Mouse (Mus musculus) CD4-positive, CD25-positive, alpha-beta regulatory T cell, adult 4 months (primary cell): ENCODE results near the gene Gmppb. TPM values are rescaled to one million over a fixed set of nuclear protein-coding genes. Genes with fewer than 3 reads are reported as not detected.
"Not testable (repeated sequence)": the region's sequence is repeated elsewhere in the genome, so short reads cannot be mapped to it uniquely, and the experiment has no call there.

Experiments used
- ATAC-seq: one replicate; pipeline ENCODE4 v1.8.0; 2017
- polyA plus RNA-seq, 2 experiments: library from polyadenylated mRNA; unstranded; fragments of 100-300 nt; shearing (Covaris generic); gene quantifications; one replicate each; pipeline ENCODE4 v1.2.1; 2017

The Gmppb gene
- polyA plus RNA-seq = 10 to 100 TPM; 18.0 to 25.0 TPM

DNA sequence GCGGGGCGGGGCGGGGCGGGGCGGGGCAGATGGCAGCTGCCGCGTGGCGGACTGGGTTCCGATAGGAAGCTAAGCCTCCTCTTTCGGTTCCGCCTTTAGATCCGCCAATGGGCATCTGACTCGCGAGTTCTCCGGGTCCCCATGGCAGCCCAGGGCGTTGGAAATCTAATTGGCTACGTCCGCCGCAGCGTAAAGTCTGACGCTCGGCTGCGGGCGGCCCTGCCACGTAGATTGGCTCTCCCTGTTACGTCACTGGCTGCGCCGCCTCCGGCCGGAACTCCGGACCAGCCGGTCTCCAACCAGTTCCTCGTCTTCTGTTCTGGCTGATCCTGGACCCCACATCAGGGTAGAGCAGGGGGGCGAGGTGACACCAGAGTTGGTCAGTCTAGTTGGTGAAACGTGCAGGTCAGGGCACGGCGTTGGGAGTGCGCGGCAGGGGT is at the start of gene Gmppb:
TSS of gene Gmppb (plus strand) at position 227 of the 440 bp plus-strand sequence.
- peak; percentile 90 for ATAC-seq

DNA sequence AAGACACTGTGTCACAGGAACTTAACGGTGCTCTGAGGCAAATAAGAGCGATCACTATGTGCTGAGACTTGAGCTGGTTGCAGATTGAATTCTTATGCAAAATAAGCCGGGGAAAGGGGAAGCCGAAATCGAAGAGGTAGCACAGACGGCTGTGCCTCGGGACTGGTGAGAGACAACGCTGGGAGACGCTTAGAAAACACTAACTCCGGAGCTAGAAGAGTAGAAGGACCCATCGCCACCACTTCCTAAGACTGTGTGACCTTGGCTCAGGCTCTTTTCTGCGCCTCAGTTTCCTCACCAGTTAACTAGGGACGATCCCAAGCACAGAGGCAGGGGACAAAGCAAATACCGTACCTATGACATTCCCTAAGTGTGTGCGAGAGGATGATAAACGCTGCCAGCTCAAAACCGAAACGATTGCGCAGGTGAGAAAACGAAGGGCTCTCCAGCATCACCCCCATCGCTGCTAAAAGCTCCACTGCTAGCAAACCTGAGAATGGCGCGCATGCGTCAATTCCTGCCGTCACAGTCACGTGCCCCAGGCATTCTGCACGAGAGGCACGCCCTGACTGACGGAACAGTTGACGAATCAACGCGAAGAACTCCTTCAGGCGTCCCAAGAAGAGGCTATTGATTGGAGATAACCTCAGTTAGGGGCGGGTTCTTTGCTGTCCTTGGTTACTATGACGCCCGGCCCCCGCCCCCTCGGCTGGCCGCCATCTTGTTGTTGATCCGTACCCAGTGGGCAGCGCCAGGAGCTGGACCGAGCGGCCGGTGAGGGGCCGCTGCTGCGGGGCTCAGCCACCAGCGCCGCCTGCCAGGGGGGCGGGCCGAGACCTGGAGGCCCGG is 46.9 kb upstream of the Gmppb start, which contains the start of gene Ip6k1:
TSS of gene Ip6k1 (plus strand) at position 580 of the 849 bp plus-strand sequence.
- peak; percentile 99 for ATAC-seq

- ATAC-seq = peak; percentile 29
Measured at GRCm38 (mm10) chr9:108002778-108003530, 46.1 kb upstream of the Gmppb start.

DNA sequence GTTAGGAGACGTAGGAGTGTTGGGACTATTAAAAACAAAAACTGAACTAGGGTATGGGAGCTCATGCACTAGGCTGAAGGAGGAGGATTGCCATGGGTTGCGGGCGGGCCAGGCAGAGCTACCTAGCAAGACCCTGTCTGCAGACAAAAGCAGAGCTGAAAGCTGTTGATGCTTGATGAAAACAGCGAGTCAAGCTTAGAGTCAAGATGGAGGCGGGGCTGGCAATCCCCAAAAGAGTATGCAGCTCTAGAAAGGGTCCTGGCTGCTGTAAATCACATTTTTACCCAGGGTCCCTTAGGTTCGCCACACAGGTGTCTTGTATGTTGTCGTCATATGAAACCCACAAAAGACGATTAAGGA is 45.5 kb upstream of the Gmppb start:
- ATAC-seq = no peak

DNA sequence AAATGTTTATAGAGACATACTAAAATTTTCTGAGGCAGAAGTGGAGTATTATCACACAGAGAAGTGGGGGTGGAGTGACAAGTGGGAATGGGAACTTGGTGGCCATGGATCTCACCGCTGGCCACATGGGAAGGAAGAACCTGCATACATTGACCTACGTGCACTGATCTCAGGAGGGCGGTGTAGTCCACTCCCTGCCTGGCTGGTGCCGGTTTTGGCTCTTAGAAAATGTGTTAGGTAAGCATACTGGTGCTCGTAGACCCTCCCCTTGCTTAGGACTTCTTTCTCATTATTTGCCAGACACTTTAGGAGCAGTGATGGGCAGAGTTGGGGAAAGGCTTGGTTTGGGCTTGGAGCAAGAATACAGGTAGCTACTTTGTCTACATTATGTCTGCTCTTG is 41.0 kb upstream of the Gmppb start:
- no peak for ATAC-seq

DNA sequence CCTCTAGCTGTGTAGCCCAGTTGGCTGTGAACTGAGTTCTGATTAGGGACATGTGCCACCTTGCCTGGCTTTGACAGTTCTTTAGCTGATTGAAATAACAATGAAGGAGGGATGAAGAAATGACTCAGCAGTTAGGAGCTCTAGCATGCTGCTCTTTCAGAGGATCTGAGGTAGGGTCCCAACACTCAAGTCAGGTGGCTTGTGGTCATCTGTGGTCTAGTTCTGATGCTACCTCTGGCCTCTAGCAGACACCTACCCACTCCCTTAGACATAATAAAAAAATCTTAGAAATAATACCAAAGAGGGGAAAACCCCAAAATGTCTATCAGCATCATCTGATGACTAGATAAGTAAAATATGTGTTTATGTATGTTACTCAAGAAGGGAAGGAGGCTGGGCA is 38.7 kb upstream of the Gmppb start:
- peak; percentile 75 for ATAC-seq

DNA sequence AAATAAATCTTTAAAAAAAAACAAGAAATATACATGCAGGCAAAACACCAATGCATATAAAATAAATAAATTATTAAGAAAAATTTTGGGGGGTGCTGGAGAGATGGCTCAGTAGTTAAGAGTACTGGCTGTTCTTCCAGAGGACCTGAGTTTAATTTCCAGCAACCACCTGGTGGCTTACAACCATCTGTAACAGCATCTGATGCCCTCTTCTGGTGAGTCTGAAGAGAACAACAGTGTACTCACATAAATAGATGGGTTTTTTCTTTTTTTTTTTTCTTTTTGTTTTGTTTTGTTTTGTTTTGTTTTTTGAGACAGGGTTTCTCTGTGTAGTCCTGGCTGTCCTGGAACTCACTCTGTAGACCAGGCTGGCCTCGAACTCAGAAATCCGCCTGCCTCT is 35.5 kb upstream of the Gmppb start:
- ATAC-seq = not testable (repeated sequence)

DNA sequence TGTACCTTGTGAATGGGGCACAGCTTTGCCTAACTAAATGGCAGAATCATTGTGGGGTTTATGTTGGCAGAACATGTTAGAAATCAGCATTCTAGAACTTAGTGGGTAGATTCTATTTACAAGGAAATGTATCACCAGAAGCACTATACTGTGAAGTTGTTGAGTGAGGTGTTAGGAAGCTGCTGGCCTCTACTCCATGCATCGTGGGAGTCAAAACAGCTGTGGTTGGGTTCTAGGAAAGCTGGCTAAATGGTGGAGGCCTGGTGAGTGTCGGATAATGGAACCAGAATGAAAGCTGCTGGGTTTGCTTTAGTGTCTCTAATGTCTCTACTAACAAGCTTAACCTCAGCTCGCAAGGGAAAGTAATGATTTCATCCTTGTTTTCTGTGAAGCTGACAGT is 31.9 kb upstream of the Gmppb start:
- no peak for ATAC-seq

DNA sequence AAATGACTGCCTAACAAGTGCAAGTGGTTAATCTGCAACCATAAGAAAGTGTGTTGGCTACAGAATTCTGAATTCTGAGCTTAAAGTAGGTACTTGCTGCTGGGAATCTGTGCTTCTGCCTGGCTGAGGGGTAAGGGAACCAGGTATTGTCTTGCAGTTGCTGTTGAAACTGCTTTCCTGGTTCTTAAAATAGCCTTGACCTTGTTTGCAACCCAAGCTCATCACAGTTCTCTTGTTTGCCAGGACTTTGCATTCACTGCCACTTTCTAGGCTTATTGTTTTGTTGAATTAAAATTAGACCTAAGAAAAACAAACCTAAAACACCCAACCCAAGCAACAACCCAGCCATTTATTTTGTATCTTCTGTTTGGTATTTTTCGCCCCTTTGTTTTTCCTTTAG is 28.3 kb upstream of the Gmppb start:
- ATAC-seq = no peak

GRCm38 (mm10) chr9:108023216-108023615 is 25.8 kb upstream of the Gmppb start:
- no peak for ATAC-seq

GRCm38 (mm10) chr9:108026584-108026983 is 22.5 kb upstream of the Gmppb start:
- ATAC-seq = no peak

GRCm38 (mm10) chr9:108027867-108028266 is 21.2 kb upstream of the Gmppb start:
- no peak for ATAC-seq

DNA sequence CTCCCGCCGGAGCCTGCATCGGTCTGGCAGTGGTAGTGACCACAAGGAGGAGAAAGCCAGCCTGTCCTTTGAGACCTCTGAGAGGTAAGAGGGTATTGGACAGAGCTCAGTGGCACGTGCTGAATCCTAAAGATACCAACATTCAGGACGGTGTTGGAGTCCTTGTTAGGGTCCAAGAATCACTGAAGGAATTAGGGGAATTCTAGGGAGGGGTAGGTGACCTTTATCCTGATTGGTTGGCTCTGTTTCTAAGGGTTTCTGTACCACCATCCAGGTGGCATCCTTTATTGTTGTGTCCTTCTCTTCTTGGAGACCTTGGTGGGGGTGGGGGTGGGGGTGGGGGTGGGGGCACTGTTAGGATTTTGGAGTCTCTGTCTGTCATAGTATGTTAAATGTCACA is 16.9 kb upstream of the Gmppb start:
- ATAC-seq = no peak

DNA sequence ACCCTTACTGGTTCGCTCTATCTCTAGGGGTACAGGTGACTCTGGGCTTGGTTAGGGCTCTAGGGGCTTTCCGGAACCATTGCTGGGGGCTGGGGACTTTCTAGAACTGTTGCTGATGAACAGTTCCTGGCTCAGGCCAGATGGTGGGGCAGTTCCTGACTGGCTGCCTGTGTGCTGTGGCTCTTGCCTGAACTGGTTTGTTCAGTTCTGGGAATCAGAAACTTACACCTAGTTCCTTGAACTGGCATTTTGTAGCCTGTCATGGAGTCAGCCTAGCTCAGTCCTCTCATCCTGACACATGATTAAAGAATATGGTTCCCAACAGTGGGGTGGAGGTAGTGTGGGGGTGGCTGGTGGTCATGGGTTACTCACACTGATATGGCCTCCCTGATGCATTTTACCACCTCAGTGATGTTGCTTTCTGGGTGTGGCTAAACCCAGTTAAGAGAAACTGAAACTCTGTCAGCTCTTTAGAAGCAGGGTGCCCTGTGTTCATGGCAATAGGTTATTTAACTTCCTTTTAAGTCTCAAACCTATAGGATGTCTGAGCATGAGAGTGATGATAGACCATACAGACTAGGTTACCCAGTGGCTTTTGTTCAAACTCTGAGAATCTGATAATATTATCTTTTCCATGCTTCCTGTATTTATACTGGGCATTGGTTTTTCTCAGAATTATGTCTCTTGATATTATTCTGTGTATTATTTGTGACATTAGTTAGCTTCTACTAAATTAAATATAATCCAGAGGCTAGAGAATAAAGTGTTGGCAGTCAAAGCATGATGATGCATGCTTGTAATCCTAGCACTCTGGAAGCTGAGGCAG is 13.5 kb upstream of the Gmppb start:
- peak; percentile 87 for ATAC-seq

DNA sequence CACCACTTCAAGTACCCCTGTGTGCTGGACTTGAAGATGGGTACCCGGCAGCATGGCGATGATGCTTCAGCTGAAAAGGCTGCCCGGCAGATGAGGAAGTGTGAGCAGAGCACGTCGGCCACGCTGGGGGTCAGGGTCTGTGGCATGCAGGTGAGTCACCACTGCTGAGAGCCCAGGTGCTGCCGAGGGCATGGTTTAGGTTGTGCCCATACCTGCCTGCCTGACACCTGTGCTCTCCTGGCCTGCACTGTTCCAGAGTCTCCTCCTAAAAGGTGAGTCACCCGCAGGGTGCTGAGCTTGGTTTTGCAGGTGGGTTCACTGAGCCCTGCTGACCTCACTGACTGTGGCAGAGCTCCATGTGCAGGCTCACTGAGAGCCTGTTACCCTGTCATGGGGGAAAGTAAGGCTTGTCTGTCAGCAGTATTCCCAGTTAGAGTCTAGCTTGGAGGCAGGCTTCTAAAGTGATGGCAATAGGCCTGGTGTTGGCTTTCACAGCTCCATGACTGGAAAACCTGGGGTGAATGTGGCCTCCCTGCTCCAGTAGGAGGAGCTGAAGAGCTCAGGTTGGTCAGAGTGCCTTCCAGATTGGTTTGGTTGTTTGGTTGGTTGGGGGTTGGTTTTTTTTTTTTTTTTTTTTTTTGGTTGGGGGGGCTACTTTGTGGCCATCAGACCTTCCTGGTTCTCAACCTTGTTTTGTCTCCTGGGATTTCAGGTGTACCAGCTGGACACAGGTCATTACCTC is 4.1 kb upstream of the Gmppb start:
- ATAC-seq = no peak

DNA sequence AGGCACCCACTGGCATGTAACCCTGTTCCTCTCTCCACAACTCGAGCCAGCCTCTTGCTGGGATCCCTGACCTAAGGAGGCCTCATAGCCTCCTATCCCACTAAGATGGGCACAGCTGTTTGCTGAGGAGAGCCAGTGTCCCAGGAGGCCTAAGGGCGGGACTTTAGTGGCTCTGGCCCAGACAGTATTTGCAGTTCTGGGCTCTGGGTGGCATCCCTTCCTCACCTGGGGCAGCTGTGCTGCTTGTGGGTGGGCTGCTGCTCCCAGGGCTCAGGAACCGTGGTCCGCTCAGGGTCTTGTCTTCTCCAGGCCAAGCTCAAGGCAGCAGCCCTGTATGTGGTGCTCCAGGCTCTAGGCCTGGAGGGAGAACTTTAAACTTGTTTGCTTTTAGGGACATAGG is 2.5 kb upstream of the Gmppb start:
- ATAC-seq = no peak

DNA sequence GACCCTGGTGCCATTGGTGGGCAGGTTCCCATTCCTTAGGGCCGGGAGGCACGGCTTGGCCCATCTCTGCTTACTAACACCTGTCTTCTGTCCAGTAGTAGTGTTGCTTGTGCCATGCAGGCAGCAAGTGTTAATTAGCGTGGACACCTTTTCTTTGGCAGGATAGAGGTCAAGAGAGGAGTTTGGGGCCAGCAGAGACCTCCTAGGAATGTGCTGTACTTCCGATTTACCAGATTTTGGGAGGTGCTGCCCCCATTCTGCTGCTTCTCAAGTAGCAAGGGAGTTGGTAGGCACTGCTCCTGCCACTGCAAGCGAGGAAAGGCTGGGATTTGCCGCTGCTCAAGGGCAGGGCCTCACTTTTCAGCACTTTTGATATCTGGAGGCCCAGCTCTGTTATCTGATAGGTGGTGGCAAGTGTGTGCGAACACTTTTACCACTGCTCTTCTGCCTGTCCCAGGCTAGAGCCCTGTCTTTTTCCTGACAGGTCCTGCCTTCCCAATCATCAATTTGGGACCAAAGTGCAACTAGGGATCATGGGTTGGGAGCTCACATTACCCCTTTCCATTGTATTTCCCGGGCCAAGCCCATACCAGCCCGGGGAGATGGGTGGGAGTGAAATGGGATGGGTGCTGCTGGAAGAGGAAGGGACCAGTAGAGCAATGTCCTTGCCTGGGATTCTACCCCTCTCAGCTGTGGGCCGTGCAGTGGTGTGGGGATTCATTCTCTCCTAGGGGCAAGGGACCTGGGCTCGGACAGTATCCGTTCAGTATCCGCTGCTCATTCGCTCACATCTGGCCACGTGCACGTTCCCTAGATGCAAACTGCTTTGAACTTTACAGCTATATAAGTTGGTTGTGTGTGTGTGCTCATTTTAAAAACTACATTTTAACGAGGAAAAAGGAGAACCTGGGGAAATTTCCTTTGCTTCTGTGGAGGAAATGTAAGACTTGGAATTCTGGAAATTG is 1.2 kb upstream of the Gmppb start:
- no peak for ATAC-seq

GRCm38 (mm10) chr9:108048566-108048955 is 481 bp upstream of the Gmppb start:
- ATAC-seq = no peak

GRCm38 (mm10) chr9:108049561-108050251 is 664 bp downstream of the Gmppb start:
- peak; percentile 12 for ATAC-seq

DNA sequence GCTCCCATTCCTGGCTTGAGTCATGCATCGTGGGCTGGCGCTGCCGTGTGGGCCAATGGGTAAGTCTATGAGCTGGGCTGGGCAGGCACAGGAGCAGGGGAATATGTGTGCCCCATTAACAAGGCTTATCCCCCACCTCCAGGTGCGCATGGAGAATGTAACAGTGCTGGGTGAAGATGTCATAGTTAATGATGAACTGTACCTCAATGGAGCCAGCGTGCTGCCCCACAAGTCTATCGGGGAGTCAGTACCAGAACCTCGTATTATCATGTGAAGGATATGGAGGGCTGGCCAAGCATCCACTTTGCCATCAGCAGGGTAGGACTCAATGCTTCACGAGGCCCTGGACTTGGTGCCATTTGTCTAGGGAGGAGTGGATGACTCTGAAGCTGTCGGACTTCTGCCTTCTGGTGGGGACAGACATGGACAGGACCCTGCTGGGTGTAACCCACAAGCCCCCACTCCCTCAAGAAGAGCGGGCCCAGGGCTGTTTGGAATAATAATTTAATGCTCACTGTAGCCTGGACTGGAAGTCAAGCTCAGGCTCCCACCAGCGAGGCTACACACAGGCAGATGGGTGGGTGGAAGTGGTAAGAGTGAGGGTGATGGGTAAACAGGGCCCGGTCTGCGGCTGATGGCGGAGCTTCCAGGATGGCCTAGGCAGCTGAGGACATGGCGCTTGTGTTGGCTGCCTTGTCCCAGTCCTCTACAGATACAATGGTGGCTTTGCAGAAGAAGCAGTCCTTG is 2.3 kb downstream of the Gmppb start:
- no peak for ATAC-seq
